In genomic region chr3:80284656-80285055, GRCm38 (mm10) we compare ENCODE assay signal across 17 mouse cellular contexts.
"Had no signal": no experiment of that assay in that cellular context is flagged by ENCODE, and none has a peak within 500 bp of the region (broad histone marks: within the 10 kb centered on the region; RNA-seq: fewer than 3 reads in every experiment).

No protein-coding gene starts in this region.

- H3K4me2 ChIP-seq: lung, embryonic 15.5 days; midbrain, embryonic 11.5 days; midbrain, embryonic 13.5 days; midbrain, embryonic 15.5 days; neural tube, embryonic 12.5 days; stomach, embryonic 15.5 days had no signal

- H3K36me3 ChIP-seq: lung, embryonic 15.5 days; midbrain, embryonic 13.5 days; midbrain, embryonic 15.5 days; neural tube, embryonic 12.5 days; stomach, embryonic 15.5 days had no signal

- H3K4me3 ChIP-seq: lung, embryonic 15.5 days; megakaryocyte, embryonic 14.5 days; midbrain, embryonic 13.5 days; midbrain, embryonic 15.5 days; neural tube, embryonic 12.5 days; stomach, embryonic 15.5 days had no signal

- H3K4me1 ChIP-seq: lung, embryonic 15.5 days; megakaryocyte, embryonic 14.5 days; midbrain, embryonic 13.5 days; midbrain, embryonic 15.5 days; neural tube, embryonic 12.5 days; stomach, embryonic 15.5 days had no signal

- H3K27me3 ChIP-seq: lung, embryonic 15.5 days; megakaryocyte, embryonic 14.5 days; midbrain, embryonic 13.5 days; midbrain, embryonic 15.5 days; neural tube, embryonic 12.5 days; stomach, embryonic 15.5 days had no signal

- ATAC-seq: lung, postnatal 0 days; midbrain, embryonic 13.5 days; midbrain, embryonic 15.5 days had no signal

- H3K9ac ChIP-seq: lung, embryonic 15.5 days; midbrain, embryonic 13.5 days; midbrain, embryonic 15.5 days; neural tube, embryonic 12.5 days; stomach, embryonic 15.5 days had no signal

- DNase-seq: lung, adult 2 months; lung, postnatal 14 days; lung, postnatal 36 days; right cerebral cortex, postnatal 14 days; thymus, adult 2 months; thymus, postnatal 25 days; thymus, postnatal 4 days had no signal

- H3K27ac ChIP-seq: lung, embryonic 15.5 days; macrophage; midbrain, embryonic 13.5 days; midbrain, embryonic 15.5 days; neural tube, embryonic 12.5 days; stomach, embryonic 15.5 days; stomach, postnatal 0 days had no signal

- H3K9me3 ChIP-seq: lung, embryonic 15.5 days; megakaryocyte, embryonic 14.5 days; midbrain, embryonic 13.5 days; midbrain, embryonic 15.5 days; neural tube, embryonic 12.5 days; stomach, embryonic 15.5 days had no signal
